In the genomic region with DNA sequence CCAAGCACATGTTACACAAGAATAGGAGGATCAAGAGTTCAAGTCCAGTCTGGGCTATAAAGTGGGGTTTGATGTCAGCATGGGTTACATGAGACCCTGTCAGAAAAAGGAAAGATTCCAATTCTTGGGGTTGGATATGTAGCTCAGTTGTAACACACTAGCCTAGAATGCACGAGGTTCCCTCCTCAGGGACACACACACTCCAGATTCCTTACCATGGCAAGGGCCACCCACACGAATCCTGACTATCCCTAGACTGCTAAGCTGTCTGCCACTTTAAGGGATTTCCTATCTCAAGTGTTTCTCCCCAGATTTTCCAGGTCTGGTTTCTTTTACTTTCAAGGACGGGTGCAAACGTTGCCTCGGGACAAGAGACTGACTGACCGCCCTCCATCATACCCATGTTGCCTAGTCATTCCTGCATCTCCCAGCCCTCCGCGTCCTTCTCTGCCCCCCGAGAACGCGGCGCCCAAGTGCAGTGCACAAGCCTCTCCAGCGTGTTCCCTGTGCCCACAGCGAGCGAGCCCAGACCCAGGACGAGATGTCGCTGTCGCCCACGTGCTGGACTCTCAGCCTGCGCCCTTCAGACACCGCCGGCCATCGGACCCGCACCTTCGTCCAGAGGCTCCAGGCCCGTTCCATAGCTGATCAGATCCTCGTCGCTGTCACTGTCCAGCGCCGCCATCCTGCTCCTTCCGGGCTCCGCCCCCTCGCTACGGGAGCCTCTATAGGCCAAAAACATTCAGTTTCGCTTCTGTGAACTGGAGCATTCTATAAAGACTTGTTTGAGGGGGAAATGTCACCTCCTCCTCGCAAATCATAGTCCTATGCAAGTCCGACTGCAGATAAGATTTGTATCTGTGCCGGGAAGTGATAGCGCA, we compare ENCODE assay signal across 8 mouse cellular contexts. TPM values are rescaled to one million over a fixed set of nuclear protein-coding genes. Genes with fewer than 3 reads are reported as not detected.
DNase-seq lines count a peak whose midpoint lies in the region; ATAC-seq lines count a peak whose summit lies in the region.

A gene (minus strand): TSS at position 712 of the 881 bp plus-strand sequence.

- H3K27ac ChIP-seq in intestine, embryonic 16.5 days (ENCODE audit: low read length) = 0 out of 2 replicates have a peak within 1 kb of the TSS, but pooled peaks have one; percentile 18
- H3K27ac ChIP-seq in midbrain, embryonic 10.5 days (replicated peaks) = peak within 1 kb of the TSS; percentile 83

- H3K9me3 ChIP-seq in intestine, embryonic 16.5 days (ENCODE audit: control insufficient read depth, low read length) = no peaks in the 10 kb centered on the region
- no peaks in the 10 kb centered on the region for H3K9me3 ChIP-seq in midbrain, embryonic 10.5 days (replicated peaks)

- H3K9ac ChIP-seq in intestine, embryonic 16.5 days (ENCODE audit: low read depth, low read length) = peak within 1 kb of the TSS; percentile 88

- peak within 1 kb of the TSS; percentile 95 for H3K4me3 ChIP-seq in intestine, embryonic 16.5 days (ENCODE audit: low read length)
- peak within 1 kb of the TSS; percentile 87 for H3K4me3 ChIP-seq in midbrain, embryonic 10.5 days

- peak within 1 kb of the TSS; percentile 75 for H3K4me2 ChIP-seq in intestine, embryonic 16.5 days (ENCODE audit: low read depth, low read length)

- no peaks in the 10 kb centered on the region for H3K36me3 ChIP-seq in intestine, embryonic 16.5 days (ENCODE audit: control insufficient read depth, insufficient read depth, low read length)
- no peaks in the 10 kb centered on the region for H3K36me3 ChIP-seq in midbrain, embryonic 10.5 days

- peaks cover 11% of the 10 kb centered on the region for H3K4me1 ChIP-seq in intestine, embryonic 16.5 days (ENCODE audit: control insufficient read depth, insufficient read depth, low read length)
- H3K4me1 ChIP-seq in midbrain, embryonic 10.5 days = peaks cover 30% of the 10 kb centered on the region

- WGBS in intestine, embryonic 16.5 days = 2% methylated on average over 39 of the region's 39 CpGs
- 1% methylated on average over 39 of the region's 39 CpGs for WGBS in midbrain, embryonic 10.5 days

- peak; percentile 97 for DNase-seq in adrenal gland, postnatal 10 days
- peak; percentile 91 for DNase-seq in embryo, embryonic 9.5 days (ENCODE audit: extremely low spot score)
- DNase-seq in gastrocnemius, postnatal 4 days (ENCODE audit: low spot score in 2 of 2) = peak; percentile 93 to 95
- DNase-seq in left cerebral cortex, postnatal 36 days (ENCODE audit: low spot score in 2 of 2) = peak; percentile 96 to 97
- peak; percentile 89 for DNase-seq in midbrain, embryonic 10.5 days (ENCODE audit: low spot score)
- DNase-seq in right cerebral cortex, postnatal 36 days (ENCODE audit: low spot score in 2 of 2) = peak; percentile 89 to 90
- DNase-seq in urinary bladder, postnatal 4 days (ENCODE audit: low spot score in 2 of 2) = peak; percentile 86 to 96

- intact Hi-C loops in left cerebral cortex, postnatal 36 days (cut with DNase I) = loop anchor here (5.0 kb wide), 1 partner anchor 74 kb away; no protein-coding TSS in a partner anchor

- H3K27me3 ChIP-seq in intestine, embryonic 16.5 days (replicated peaks; ENCODE audit: control insufficient read depth, insufficient read depth, low read length) = no peaks in the 10 kb centered on the region
- H3K27me3 ChIP-seq in midbrain, embryonic 10.5 days (ENCODE audit: low read depth, poor library complexity, severe bottlenecking) = no peaks in the 10 kb centered on the region

- ATAC-seq in intestine, embryonic 16.5 days = peak; percentile 86

RNA-seq across cellular contexts. Expression of the gene that starts here (rescaled TPM):
- total RNA-seq in adrenal gland, postnatal 10 days (2021) = 10 to 100 TPM; 11.7 to 17.2 TPM
- total RNA-seq in gastrocnemius, postnatal 4 days (2021) = 10 to 100 TPM; 11.3 TPM
- polyA plus RNA-seq in intestine, embryonic 16.5 days (2015; fragmentation: Nextera tagmentation; extraction: Ambion mirVana) = 14.8 and 15.3 TPM in 2 replicates
- total RNA-seq in left cerebral cortex, postnatal 36 days (2021) = 10 to 100 TPM; 22.2 to 28.9 TPM
- polyA plus RNA-seq in midbrain, embryonic 10.5 days (2016; fragmentation: Nextera tagmentation; extraction: Ambion mirVana) = 16.8 and 17.5 TPM in 2 replicates

Comparison
In these comparisons a context has a peak if more than half of its experiments do, and no peak if none do; other contexts are left out.
1. Peak in every context shown above with its lines: DNase-seq, ATAC-seq, H3K4me3 ChIP-seq and H3K27ac ChIP-seq.